Mouse (Mus musculus) stomach, embryonic 15.5 days (tissue): ENCODE results near the gene Scgb1b17. TPM values are rescaled to one million over a fixed set of nuclear protein-coding genes. Genes with fewer than 3 reads are reported as not detected.
"Not testable (repeated sequence)": the region's sequence is repeated elsewhere in the genome, so short reads cannot be mapped to it uniquely, and the experiment has no call there.

Source experiments
- ATAC-seq: fragments of 200-750 bp; cut with Nextera tagmentation; 2 replicates; pipeline ENCODE4 v1.8.0; 2017; ENCODE audit warnings: low read depth, moderate number of reproducible peaks, moderate TSS enrichment; ENCODE audit not compliant: insufficient read depth, low FRiP score
- H3K27ac ChIP-seq: fragments of 300-500 bp; sonication (generic); 2 replicates; pipeline ENCODE4 v1.5.1; 2015; ENCODE audit warnings: mild to moderate bottlenecking, inconsistent platforms
- H3K27me3 ChIP-seq: fragments of 300-500 bp; sonication (generic); replicated peaks from 2 replicates; pipeline ENCODE4 v1.6.1; 2015; ENCODE audit warnings: inconsistent platforms
- H3K36me3 ChIP-seq: fragments of 300-500 bp; sonication (generic); 2 replicates; pipeline ENCODE4 v1.6.1; 2015; ENCODE audit warnings: inconsistent platforms
- H3K4me1 ChIP-seq: fragments of 300-500 bp; sonication (generic); 2 replicates; pipeline ENCODE4 v1.6.1; 2015; ENCODE audit warnings: inconsistent platforms
- H3K4me2 ChIP-seq: fragments of 300-500 bp; sonication (generic); 2 replicates; pipeline ENCODE4 v1.6.1; 2015; ENCODE audit warnings: mild to moderate bottlenecking, inconsistent platforms
- H3K4me3 ChIP-seq: fragments of 300-500 bp; sonication (generic); replicated peaks from 2 replicates; pipeline ENCODE4 v1.5.1; 2015; ENCODE audit warnings: inconsistent platforms
- H3K9ac ChIP-seq: fragments of 300-500 bp; sonication (generic); 2 replicates; pipeline ENCODE4 v1.6.1; 2015; ENCODE audit warnings: inconsistent platforms
- H3K9me3 ChIP-seq: fragments of 300-500 bp; sonication (generic); 2 replicates; pipeline ENCODE4 v1.6.1; 2016; ENCODE audit warnings: inconsistent platforms
- polyA plus RNA-seq: library from polyadenylated mRNA; unstranded; fragments of >200 nt; fragmentation: Nextera tagmentation; extraction: Ambion mirVana; gene quantifications from 2 replicates; pipeline ENCODE4 v1.2.1, GENCODE M21; 2015

Scgb1b17 gene
- polyA plus RNA-seq, result not detected in 2 replicates

DNA sequence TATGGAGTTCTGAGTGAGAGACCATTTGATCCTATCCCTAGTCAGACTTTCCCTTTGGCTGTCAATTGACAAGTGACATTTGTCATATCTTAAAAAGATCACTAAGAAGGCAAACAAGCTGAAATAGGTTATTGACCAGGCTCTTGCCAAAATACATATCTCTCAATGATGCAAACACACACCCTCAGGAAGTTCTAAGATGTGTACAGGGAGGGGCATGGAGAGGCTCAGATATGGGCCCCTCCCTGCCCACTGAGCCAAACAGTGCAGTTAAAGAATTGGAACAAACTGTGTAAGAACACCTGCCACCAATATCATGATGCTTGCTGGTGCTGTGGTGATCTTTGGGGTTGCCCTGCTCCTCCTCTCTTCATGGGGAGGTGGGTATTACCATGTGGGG, at the start of gene Scgb1b17:
TSS of gene Scgb1b17 (plus strand) at position 301 of the 400 bp plus-strand sequence.
- not testable (repeated sequence) for H3K9me3 ChIP-seq, H3K9ac ChIP-seq, H3K4me2 ChIP-seq, H3K27ac ChIP-seq, H3K4me3 ChIP-seq, ATAC-seq, H3K36me3 ChIP-seq, H3K4me1 ChIP-seq, H3K27me3 ChIP-seq

- H3K36me3 ChIP-seq, H3K4me2 ChIP-seq, H3K4me1 ChIP-seq, H3K9ac ChIP-seq, H3K4me3 ChIP-seq, H3K9me3 ChIP-seq, H3K27me3 ChIP-seq, H3K27ac ChIP-seq, ATAC-seq: not testable (repeated sequence)
These were observed 6.8 kb upstream of the Scgb1b17 start, which contains the start of gene Scgb2b17 for GRCm38 (mm10) chr7:33056461-33056860. Gene Scgb2b17 (minus strand): TSS chr7:33056561.

Other genes with a start within 250 kb of the Scgb1b17 start
- gene Scgb2b15, start 233.8 kb upstream of the Scgb1b17 start, polyA plus RNA-seq, result not detected in 2 replicates
- gene Scgb1b15, start 226.9 kb upstream of the Scgb1b17 start, polyA plus RNA-seq, result not detected in 2 replicates
- gene Scgb2b17, start 6.9 kb upstream of the Scgb1b17 start, polyA plus RNA-seq, result not detected in 2 replicates
- gene Scgb2b18, start 110.4 kb downstream of the Scgb1b17 start, polyA plus RNA-seq, result not detected in 2 replicates
- gene Scgb1b18, start 122.1 kb downstream of the Scgb1b17 start, polyA plus RNA-seq, result not detected in 2 replicates
- gene Scgb2b19, start 216.9 kb downstream of the Scgb1b17 start, polyA plus RNA-seq, result not detected in 2 replicates
- gene Scgb1b19, start 223.8 kb downstream of the Scgb1b17 start, polyA plus RNA-seq, result not detected in 2 replicates